Mouse (Mus musculus): ENCODE measurements at regions not wholly inside any gene's neighbourhood (a gene's known extent, or its start where the extent isn't known, plus 50 kb on each side); places are given as distances from the start of the nearest gene placed in this dataset.

DNA sequence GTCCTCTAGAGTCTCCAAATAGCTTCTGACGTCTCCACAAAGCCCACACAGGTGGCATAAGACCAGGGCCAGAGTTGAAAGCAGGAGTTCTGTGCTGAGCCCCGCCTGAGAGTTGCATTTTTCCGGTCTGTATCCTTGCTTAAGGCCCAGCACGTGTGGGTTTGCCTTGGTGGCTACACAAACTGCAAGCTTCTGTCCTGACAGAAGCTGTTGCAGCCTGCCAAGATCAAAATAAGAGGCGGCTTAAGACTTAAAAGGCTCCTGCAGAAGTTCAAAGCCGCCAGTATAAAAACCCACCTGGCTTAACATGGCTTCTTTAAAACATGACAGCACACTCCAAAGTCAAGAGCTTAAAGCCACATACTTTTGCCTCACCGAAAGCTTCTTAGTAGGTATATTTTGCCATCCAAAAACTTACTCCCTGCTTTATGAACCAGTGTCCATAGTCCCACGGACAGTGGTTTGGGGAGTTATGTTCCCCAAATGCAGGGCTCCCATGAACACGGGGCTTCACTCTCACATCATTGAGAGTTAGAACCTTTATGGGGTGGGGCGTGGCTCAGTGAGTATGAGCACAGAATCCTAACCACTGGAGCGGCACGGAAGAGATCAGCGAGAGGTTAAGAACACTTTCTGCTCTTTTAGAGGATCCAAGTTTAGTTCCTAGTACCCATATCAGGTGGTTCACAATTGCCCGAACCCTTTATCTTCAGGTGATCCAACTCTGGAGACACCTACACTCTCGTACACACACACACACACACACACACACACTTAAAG lies 67.9 kb downstream of the Snrpe start:
- no peaks in the 10 kb centered on the region for H3K4me1 ChIP-seq (ENCODE audit: control insufficient read depth in 1 of 2, insufficient read depth in 2 of 2, low read length in 2 of 2)
- no peaks in the 10 kb centered on the region for H3K9me3 ChIP-seq (replicated peaks; ENCODE audit: insufficient read depth, low read length)
- H3K27me3 ChIP-seq (ENCODE audit: control insufficient read depth in 1 of 2, insufficient read depth in 2 of 2, low read length in 2 of 2): peaks cover 1 to 2% of the 10 kb centered on the region in 2 experiments; a peak in 3 of 4 replicates
- DNase-seq (ENCODE audit: low read depth, low spot score): no peak
- H3K27ac ChIP-seq (ENCODE audit: control insufficient read depth, low read depth, low read length): no peak overlapping the region
- TF ChIP-seq TBP (IDR thresholded peaks at IDR 0.05; ENCODE audit: low read depth, low read length): no peak
- no peak for TF ChIP-seq MYB (IDR thresholded peaks at IDR 0.05; ENCODE audit: low read depth, low read length)
- no peak for TF ChIP-seq NELFE (IDR thresholded peaks at IDR 0.05; ENCODE audit: low read depth, low read length)
- no peak for TF ChIP-seq GABPA (IDR thresholded peaks at IDR 0.05; ENCODE audit: low read depth, low read length)
- H3K9ac ChIP-seq (ENCODE audit: control insufficient read depth, low read depth, low read length, poor library complexity, severe bottlenecking): no peak overlapping the region
- no peak overlapping the region for H3K4me3 ChIP-seq (ENCODE audit: control insufficient read depth in 1 of 2, insufficient read depth in 1 of 2, low read depth in 2 of 2, low read length in 2 of 2)
- no peaks in the 10 kb centered on the region for H3K36me3 ChIP-seq (ENCODE audit: control insufficient read depth in 1 of 2, insufficient read depth in 2 of 2, low read length in 2 of 2)
- H3K79me2 ChIP-seq (ENCODE audit: control insufficient read depth, insufficient read depth, low read length, poor library complexity): no peaks in the 10 kb centered on the region

DNA sequence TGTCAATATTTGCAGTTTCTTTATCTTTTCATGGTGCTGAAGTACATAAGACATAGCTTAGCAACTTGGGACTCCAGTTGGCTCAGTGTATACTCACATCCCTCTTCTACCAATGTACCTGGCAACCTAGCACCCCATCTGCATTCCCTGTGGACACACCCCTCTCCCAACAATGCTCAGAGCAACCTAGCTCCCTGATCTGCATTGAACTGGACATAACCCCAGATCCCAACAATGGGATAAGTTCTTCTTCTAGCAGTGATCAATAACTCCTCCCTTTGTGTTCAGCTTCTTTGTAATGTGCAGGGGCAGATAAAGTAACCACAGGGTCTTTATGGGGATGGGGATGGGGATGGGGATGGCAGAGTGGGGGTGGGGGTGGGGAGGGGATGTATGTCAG lies 79.4 kb downstream of the Snrpe start:
- DNase-seq (ENCODE audit: low read depth, low spot score): no peak
- H3K4me1 ChIP-seq (ENCODE audit: control insufficient read depth in 1 of 2, insufficient read depth in 2 of 2, low read length in 2 of 2): no peaks in the 10 kb centered on the region
- H3K79me2 ChIP-seq (ENCODE audit: control insufficient read depth, insufficient read depth, low read length, poor library complexity): no peaks in the 10 kb centered on the region
- H3K36me3 ChIP-seq (ENCODE audit: control insufficient read depth in 1 of 2, insufficient read depth in 2 of 2, low read length in 2 of 2): no peaks in the 10 kb centered on the region
- no peak overlapping the region for H3K9ac ChIP-seq (ENCODE audit: control insufficient read depth, low read depth, low read length, poor library complexity, severe bottlenecking)
- H3K4me3 ChIP-seq (ENCODE audit: control insufficient read depth in 1 of 2, insufficient read depth in 1 of 2, low read depth in 2 of 2, low read length in 2 of 2): no peak overlapping the region
- H3K27ac ChIP-seq (ENCODE audit: control insufficient read depth, low read depth, low read length): no peak overlapping the region
- no peaks in the 10 kb centered on the region; a peak in 1 of 4 replicates for H3K27me3 ChIP-seq (ENCODE audit: control insufficient read depth in 1 of 2, insufficient read depth in 2 of 2, low read length in 2 of 2)
- TF ChIP-seq MAX (IDR thresholded peaks at IDR 0.05; ENCODE audit: low read length) (no peak), TAL1 (IDR thresholded peaks at IDR 0.05; ENCODE audit: low read length) (no peak), KAT2A (conservative IDR thresholded peaks at IDR 0.05; ENCODE audit: low read depth, low read length) (no peak), SMC3 (IDR thresholded peaks at IDR 0.05; ENCODE audit: low read depth, low read length) (no peak), CTCF (IDR thresholded peaks at IDR 0.05 in 2 of 3, conservative IDR thresholded peaks at IDR 0.05 in 1 of 3; ENCODE audit: control insufficient read depth in 1 of 3, insufficient read depth in 1 of 3, low read depth in 2 of 3, low read length in 3 of 3, poor library complexity in 1 of 3, severe bottlenecking in 1 of 3) (no peak), MYC (IDR thresholded peaks at IDR 0.05; ENCODE audit: low read depth, low read length) (no peak), RCOR1 (IDR thresholded peaks at IDR 0.05; ENCODE audit: low read depth, low read length) (no peak), TBP (IDR thresholded peaks at IDR 0.05; ENCODE audit: low read depth, low read length) (no peak), MXI1 (IDR thresholded peaks at IDR 0.05; ENCODE audit: low read depth, low read length) (no peak), GATA1 (IDR thresholded peaks at IDR 0.05; ENCODE audit: low read depth, low read length) (no peak), SIN3A (IDR thresholded peaks at IDR 0.05; ENCODE audit: low read length) (no peak), ETS1 (IDR thresholded peaks at IDR 0.05; ENCODE audit: low read depth, low read length) (no peak), MAZ (IDR thresholded peaks at IDR 0.05; ENCODE audit: low read depth, low read length) (no peak), MYB (IDR thresholded peaks at IDR 0.05; ENCODE audit: low read depth, low read length) (no peak)
- no peaks in the 10 kb centered on the region for H3K9me3 ChIP-seq (replicated peaks; ENCODE audit: insufficient read depth, low read length)
